Mouse (Mus musculus) liver, embryonic 15.5 days (tissue): ENCODE results near the gene Map3k11. TPM values are rescaled to one million over a fixed set of nuclear protein-coding genes. Genes with fewer than 3 reads are reported as not detected.

Experiments used
- ATAC-seq: fragments of 200-750 bp; cut with Nextera tagmentation; 2 replicates; pipeline ENCODE4 v1.8.0; 2017; ENCODE audit warnings: moderate number of reproducible peaks, mild to moderate bottlenecking, moderate library complexity; ENCODE audit not compliant: insufficient read depth
- H3K27ac ChIP-seq: fragments of 300-500 bp; sonication (generic); replicated peaks from 2 replicates; pipeline ENCODE4 v1.5.1; 2015; ENCODE audit warnings: mild to moderate bottlenecking, inconsistent platforms
- H3K27me3 ChIP-seq: fragments of 300-500 bp; sonication (generic); 2 replicates; pipeline ENCODE4 v1.6.1; 2015; ENCODE audit warnings: mild to moderate bottlenecking, inconsistent platforms
- H3K36me3 ChIP-seq: fragments of 300-500 bp; sonication (generic); replicated peaks from 2 replicates; pipeline ENCODE4 v1.6.1; 2015; ENCODE audit warnings: moderate library complexity, mild to moderate bottlenecking, inconsistent platforms
- H3K4me1 ChIP-seq: fragments of 300-500 bp; sonication (generic); replicated peaks from 2 replicates; pipeline ENCODE4 v1.6.1; 2015; ENCODE audit warnings: inconsistent platforms
- H3K4me2 ChIP-seq: fragments of 300-500 bp; sonication (generic); 2 replicates; pipeline ENCODE4 v1.6.1; 2015; ENCODE audit warnings: moderate library complexity, mild to moderate bottlenecking, inconsistent platforms
- H3K4me3 ChIP-seq: fragments of 300-500 bp; sonication (generic); replicated peaks from 2 replicates; pipeline ENCODE4 v1.5.1; 2015; ENCODE audit warnings: mild to moderate bottlenecking, inconsistent platforms
- H3K9ac ChIP-seq: fragments of 300-500 bp; sonication (generic); 2 replicates; pipeline ENCODE4 v1.6.1; 2015; ENCODE audit warnings: moderate library complexity, mild to moderate bottlenecking, inconsistent platforms
- H3K9me3 ChIP-seq: fragments of 300-500 bp; sonication (generic); replicated peaks from 2 replicates; pipeline ENCODE4 v1.6.1; 2016; ENCODE audit warnings: inconsistent platforms
- WGBS: fragments of 180-500 bp; shearing (Covaris S2); methylation state at CpG from one replicate; pipeline ENCODE4 v1.1.7; 2015; ENCODE audit warnings: mixed read lengths; ENCODE audit not compliant: insufficient replicate concordance; 5-methylcytosine and 5-hydroxymethylcytosine counted together
- polyA plus RNA-seq: library from polyadenylated mRNA; unstranded; fragments of >200 nt; fragmentation: Nextera tagmentation; extraction: Ambion mirVana; gene quantifications from 2 replicates; pipeline ENCODE4 v1.2.1, GENCODE M21; 2015

The Map3k11 gene
- polyA plus RNA-seq, 1 experiment from 2014 or later = 16.8 TPM

DNA sequence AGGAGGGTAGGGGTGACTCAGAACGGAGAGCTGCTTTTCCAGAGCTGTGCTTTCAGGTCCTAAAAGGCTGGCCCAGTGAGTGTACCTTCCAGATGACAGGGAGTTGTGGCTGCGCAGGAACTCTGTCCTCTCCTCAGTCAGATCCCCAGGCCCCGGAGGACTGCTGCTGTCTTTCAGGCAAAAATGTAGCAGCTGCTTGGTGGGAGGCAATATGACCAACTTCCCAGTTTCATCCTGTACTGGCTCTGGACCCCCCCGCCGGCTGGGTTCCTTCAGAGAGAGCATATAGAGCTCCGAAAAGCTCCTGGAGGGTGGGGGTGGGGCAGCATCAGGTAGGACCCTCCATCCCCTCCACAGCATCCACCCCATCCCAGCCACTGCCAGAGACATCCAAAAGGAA lies 36.0 kb upstream of the Map3k11 start:
- 93% methylated on average over 6 of the region's 6 CpGs for WGBS
- Histone ChIP-seq H3K4me1 (peaks cover 57% of the 10 kb centered on the region), H3K9ac (no peak overlapping the region), H3K27ac (peak overlapping the region; percentile 19; the same call in 1 of the 2 replicates), H3K9me3 (no peaks in the 10 kb centered on the region), H3K36me3 (peaks cover 75% of the 10 kb centered on the region), H3K4me2 (no peak overlapping the region), H3K27me3 (no peaks in the 10 kb centered on the region), H3K4me3 (no peak overlapping the region)
- ATAC-seq = no peak

DNA sequence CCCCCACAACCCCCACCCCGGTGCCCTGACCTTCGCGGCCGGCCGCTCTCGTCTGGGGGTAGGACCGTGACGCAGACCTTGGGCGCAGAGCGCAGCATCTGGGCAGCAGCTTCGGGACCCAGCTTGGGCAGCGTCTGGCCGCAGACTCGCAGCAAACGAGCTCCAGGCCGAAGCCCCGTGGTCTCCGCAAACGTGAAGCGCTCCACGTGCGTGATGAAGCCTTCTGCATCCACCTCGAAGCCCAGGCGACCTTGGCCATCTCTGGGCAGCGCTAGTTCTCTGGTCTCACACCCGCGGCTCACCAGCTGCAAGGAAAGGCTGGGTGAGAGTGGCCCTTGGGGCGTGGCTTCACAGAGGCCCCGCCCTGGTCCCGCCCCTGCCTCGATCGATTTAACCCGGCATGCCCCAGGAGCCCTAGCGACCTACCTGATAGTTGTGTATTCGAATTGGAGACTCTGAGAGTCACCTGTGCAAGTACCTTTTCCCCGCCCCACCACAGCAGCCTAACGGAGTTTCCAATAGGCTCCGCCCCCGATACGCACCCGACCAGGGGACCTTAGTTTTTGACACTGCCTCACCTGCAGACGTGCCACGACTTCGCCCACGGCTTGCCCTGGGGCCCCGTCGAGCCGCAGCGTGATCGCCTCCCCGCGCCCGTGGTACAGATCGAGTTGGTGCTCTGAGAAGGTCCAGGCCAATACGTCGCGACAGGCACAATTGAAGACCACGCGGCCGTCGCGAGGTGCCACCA lies 34.4 kb upstream of the Map3k11 start:
- Histone ChIP-seq H3K36me3 (peaks cover 88% of the 10 kb centered on the region), H3K27me3 (no peaks in the 10 kb centered on the region), H3K9me3 (no peaks in the 10 kb centered on the region), H3K4me2 (peak overlapping the region; percentile 58), H3K4me3 (peak overlapping the region; percentile 23), H3K27ac (no peak overlapping the region), H3K9ac (no peak overlapping the region), H3K4me1 (peaks cover 47% of the 10 kb centered on the region)
- 78% methylated on average over 62 of the region's 62 CpGs for WGBS
- peak; percentile 8; the same call in 1 of the 2 replicates for ATAC-seq

GRCm38 (mm10) chr19:5654720-5655298 lies 33.7 kb upstream of the Map3k11 start:
- Histone ChIP-seq H3K27ac (no peak overlapping the region), H3K4me1 (peaks cover 47% of the 10 kb centered on the region), H3K4me3 (peak overlapping the region; percentile 23), H3K9ac (no peak overlapping the region), H3K4me2 (peak overlapping the region; percentile 58), H3K27me3 (no peaks in the 10 kb centered on the region), H3K36me3 (peaks cover 95% of the 10 kb centered on the region), H3K9me3 (no peaks in the 10 kb centered on the region)
- 86% methylated on average over 43 of the region's 43 CpGs for WGBS
- no peak for ATAC-seq

GRCm38 (mm10) chr19:5660942-5661751 lies 27.4 kb upstream of the Map3k11 start:
- H3K9ac ChIP-seq = peak overlapping the region; percentile 87

DNA sequence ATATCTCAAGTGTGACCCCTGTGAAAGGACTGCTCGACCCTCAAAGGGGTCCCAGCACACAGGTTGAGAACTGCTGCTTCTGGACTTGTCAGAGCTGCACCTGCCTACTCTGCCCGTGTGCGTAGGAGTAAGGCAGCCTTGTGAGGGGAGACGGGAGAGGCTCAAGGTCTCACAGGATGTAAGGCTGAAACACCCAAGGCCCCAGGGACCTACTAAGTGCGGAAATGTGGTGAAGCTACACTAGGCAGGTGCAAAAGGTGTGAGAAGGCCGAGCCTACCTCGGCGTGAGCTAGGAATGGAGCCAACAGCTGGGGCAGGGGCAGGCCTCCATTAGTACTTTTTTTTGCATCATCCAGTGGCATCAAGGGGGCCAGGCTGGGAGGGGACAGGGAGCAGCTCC lies 26.2 kb upstream of the Map3k11 start:
- Histone ChIP-seq H3K27me3 (no peaks in the 10 kb centered on the region), H3K9me3 (no peaks in the 10 kb centered on the region), H3K9ac (peak overlapping the region; percentile 87), H3K4me1 (peaks cover 79% of the 10 kb centered on the region), H3K27ac (peak overlapping the region; percentile 98), H3K4me2 (peak overlapping the region; percentile 89), H3K36me3 (peaks cover 64% of the 10 kb centered on the region), H3K4me3 (peak overlapping the region; percentile 78)
- ATAC-seq = no peak
- 54% methylated on average over 8 of the region's 8 CpGs for WGBS

More at GRCm38 (mm10) chr19:5660942-5661751, 27.4 kb upstream of the Map3k11 start:
- no peak for ATAC-seq
- WGBS = 20% methylated on average over 16 of the region's 16 CpGs
- no peaks in the 10 kb centered on the region for H3K27me3 ChIP-seq
- H3K4me3 ChIP-seq = peak overlapping the region; percentile 78
- H3K9me3 ChIP-seq = no peaks in the 10 kb centered on the region
- peaks cover 63% of the 10 kb centered on the region for H3K36me3 ChIP-seq
- peak overlapping the region; percentile 98 for H3K27ac ChIP-seq
- peaks cover 69% of the 10 kb centered on the region for H3K4me1 ChIP-seq
- peak overlapping the region; percentile 89 for H3K4me2 ChIP-seq

DNA sequence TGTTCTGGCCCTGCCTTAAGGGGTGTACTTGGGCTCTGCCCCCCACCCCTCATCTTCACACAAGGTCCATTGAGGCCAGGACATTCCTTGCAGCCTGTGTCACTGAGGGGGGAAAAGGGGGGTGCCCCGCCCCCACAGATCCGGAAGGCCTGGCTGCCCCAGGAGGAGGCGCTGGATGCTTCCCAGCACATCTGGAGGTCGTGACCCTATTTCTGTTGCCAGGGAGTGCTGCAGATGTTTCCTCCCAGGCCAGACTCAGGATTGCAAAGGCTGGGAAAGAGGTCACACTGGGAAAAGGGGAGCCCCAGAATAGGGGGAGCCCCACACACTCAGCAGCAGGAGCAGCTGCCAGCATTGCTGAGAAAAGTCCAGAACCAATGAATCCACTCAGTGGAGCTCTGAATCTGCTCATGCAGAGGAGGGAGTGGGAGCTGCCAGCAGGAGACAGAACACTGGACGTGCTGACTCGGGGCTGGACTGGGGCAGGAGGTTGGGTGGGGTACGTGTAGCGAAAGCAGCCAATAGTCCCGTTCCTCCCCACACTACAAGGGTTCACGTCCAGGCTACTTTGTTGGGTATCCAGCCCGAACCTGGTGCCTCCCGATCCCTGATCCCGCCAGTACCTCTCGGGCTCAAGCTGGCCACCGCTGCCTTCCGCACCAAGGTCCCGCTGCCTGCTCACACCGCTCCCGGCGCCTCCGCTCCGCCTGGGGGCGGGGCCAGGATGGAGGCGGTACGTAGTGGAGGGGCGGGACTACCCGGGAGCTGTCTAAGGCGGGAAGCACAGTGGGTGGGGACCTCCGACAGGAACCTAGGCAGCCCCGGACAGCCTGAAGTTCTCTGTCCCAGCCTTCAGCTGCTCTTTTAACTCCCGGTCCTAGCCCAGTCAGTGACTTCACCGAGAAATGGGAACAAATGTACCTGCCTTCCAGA lies 25.3 kb upstream of the Map3k11 start, which contains the start of gene Sipa1:
Gene Sipa1 (minus strand): TSS at position 727 of the 933 bp plus-strand sequence.
- peak within 1 kb of the TSS; percentile 98 for H3K27ac ChIP-seq
- H3K4me3 ChIP-seq = peak within 1 kb of the TSS; percentile 78
- H3K9ac ChIP-seq = peak within 1 kb of the TSS; percentile 87
- WGBS = 1% methylated on average over 32 of the region's 32 CpGs
- peaks cover 58% of the 10 kb centered on the region for H3K36me3 ChIP-seq
- peak within 1 kb of the TSS; percentile 89 for H3K4me2 ChIP-seq
- peak; percentile 81 for ATAC-seq
- no peaks in the 10 kb centered on the region for H3K9me3 ChIP-seq
- peaks cover 83% of the 10 kb centered on the region for H3K4me1 ChIP-seq
- no peaks in the 10 kb centered on the region for H3K27me3 ChIP-seq

GRCm38 (mm10) chr19:5664669-5665257 lies 23.8 kb upstream of the Map3k11 start:
- no peaks in the 10 kb centered on the region for H3K9me3 ChIP-seq
- H3K36me3 ChIP-seq = peaks cover 47% of the 10 kb centered on the region
- 83% methylated on average over 10 of the region's 10 CpGs for WGBS
- no peaks in the 10 kb centered on the region for H3K27me3 ChIP-seq
- no peak for ATAC-seq
- peak overlapping the region; percentile 87 for H3K9ac ChIP-seq
- H3K27ac ChIP-seq = peak overlapping the region; percentile 98
- H3K4me3 ChIP-seq = peak overlapping the region; percentile 78
- peaks cover 83% of the 10 kb centered on the region for H3K4me1 ChIP-seq
- H3K4me2 ChIP-seq = peak overlapping the region; percentile 89

GRCm38 (mm10) chr19:5665465-5665864 lies 23.1 kb upstream of the Map3k11 start:
- Histone ChIP-seq H3K4me1 (peaks cover 76% of the 10 kb centered on the region), H3K27me3 (no peaks in the 10 kb centered on the region), H3K9ac (peak overlapping the region; percentile 87), H3K36me3 (peaks cover 47% of the 10 kb centered on the region), H3K4me3 (peak overlapping the region; percentile 78), H3K27ac (peak overlapping the region; percentile 98), H3K4me2 (peak overlapping the region; percentile 89), H3K9me3 (no peaks in the 10 kb centered on the region)
- WGBS = 11% methylated on average over 15 of the region's 15 CpGs
- ATAC-seq = peak; percentile 86

- 89% methylated on average over 18 of the region's 18 CpGs for WGBS
- Histone ChIP-seq H3K27me3 (no peaks in the 10 kb centered on the region), H3K36me3 (peaks cover 51% of the 10 kb centered on the region), H3K27ac (peak overlapping the region; percentile 98), H3K9me3 (no peaks in the 10 kb centered on the region), H3K9ac (peak overlapping the region; percentile 87; the same call in 1 of the 2 replicates), H3K4me2 (peak overlapping the region; percentile 89), H3K4me1 (peaks cover 67% of the 10 kb centered on the region), H3K4me3 (peak overlapping the region; percentile 78)
- ATAC-seq = no peak
These were observed 22.2 kb upstream of the Map3k11 start for GRCm38 (mm10) chr19:5666386-5666785.

GRCm38 (mm10) chr19:5668372-5668771 lies 20.2 kb upstream of the Map3k11 start:
- H3K27ac ChIP-seq = 0 out of 2 replicates have a peak overlapping the region, but pooled peaks have one; percentile 38
- H3K9me3 ChIP-seq = no peaks in the 10 kb centered on the region
- WGBS = 86% methylated on average over 4 of the region's 4 CpGs
- no peaks in the 10 kb centered on the region for H3K27me3 ChIP-seq
- peaks cover 71% of the 10 kb centered on the region for H3K36me3 ChIP-seq
- H3K4me1 ChIP-seq = peaks cover 48% of the 10 kb centered on the region
- H3K4me2 ChIP-seq = no peak overlapping the region
- H3K9ac ChIP-seq = no peak overlapping the region
- no peak for ATAC-seq
- H3K4me3 ChIP-seq = no peak overlapping the region
